Mouse (Mus musculus) frontal cortex, postnatal 25 days (tissue): ENCODE data around the gene Gm6904.
"Not testable (repeated sequence)": the region's sequence is repeated elsewhere in the genome, so short reads cannot be mapped to it uniquely, and the experiment has no call there.

Experiments used
- DNase-seq, 2 experiments: peaks; one replicate each; pipeline ENCODE4 v3.0.0; 2022; ENCODE audit warnings: low spot score in 2 of 2

The Gm6904 gene

DNA sequence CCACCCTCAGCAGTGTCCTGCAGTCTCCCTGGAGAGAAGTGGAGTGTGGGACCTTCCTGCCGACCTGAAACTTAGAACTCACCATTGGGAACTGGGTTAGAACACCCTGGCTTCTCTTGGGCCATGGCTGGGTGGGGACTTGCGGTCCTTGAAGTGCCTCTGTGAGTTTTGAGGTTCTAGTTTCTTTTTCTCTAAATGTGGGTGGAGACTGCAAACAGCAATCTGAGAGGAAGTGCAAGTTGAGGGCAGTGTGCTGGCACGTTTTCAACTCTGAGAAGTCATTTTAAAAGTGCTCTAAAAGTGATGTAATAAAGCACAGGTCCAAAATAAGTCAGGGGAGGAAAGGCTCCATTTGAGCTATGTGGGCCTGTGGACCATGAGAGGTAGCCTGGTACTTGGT, at the start of gene Gm6904:
Gene Gm6904, minus strand, starts transcription at position 161 of the 400 bp plus-strand sequence.
- no peak for DNase-seq

DNA sequence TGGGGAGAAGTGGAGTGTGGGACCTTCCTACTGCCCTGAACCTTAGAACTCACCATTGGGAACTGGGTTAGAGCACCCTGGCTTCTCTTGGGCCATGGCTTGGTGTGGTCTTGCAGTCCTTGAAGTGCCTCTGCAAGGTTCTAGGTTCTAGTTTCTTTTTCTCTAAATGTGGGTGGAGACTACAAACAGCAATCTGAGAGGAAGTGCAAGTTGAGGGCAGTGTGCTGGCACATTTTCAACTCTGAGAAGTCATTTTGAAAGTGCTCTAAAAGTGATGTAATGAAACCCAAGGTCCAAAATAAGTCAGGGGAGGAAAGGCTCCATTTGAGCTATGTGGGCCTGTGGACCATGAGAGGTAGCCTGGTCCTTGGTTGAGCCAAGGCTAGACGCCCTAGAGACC, 37.4 kb upstream of the Gm6904 start, which contains the start of gene Phf11a:
Gene Phf11a, minus strand, starts transcription at position 132 of the 400 bp plus-strand sequence.
- not testable (repeated sequence) for DNase-seq

DNA sequence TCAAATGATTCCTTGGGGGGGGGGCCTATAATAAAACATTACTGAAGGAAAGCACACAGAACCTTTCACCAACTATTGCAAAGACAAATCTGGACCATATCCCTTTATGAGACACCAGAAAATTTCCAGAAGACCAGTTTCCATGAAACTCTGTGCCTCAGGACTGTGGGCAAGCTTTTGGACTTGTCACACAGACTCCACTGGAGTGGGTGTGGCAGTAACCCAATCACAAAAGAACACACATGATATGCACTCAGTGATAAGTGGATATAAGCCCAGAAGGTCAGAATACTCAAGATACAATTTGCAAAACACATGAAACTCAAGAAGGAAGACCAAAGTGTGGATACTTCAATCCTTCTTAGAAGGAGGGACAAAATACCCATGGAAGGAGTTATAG, 31.8 kb upstream of the Gm6904 start:
- not testable (repeated sequence) for DNase-seq

DNA sequence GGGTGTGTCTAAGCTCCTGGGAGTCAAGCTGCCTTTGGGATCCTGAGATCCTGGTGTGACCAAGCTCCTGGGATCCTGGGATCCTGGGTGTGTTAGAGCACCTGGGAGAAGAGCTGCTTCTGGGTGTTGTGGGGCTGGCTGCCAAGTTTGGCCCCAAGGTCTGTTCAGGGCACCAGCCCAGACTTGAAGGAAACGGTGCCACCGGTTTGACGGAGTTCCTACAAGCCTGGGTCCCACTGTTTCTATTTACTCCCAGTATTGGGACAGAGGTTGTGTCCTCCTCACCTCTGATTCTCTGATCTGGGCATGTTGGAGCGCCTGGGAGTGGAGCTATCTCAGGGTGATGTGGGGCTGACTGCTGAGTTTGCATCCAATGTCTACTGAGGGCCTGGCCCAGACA, 14.9 kb upstream of the Gm6904 start:
- not testable (repeated sequence) for DNase-seq

DNA sequence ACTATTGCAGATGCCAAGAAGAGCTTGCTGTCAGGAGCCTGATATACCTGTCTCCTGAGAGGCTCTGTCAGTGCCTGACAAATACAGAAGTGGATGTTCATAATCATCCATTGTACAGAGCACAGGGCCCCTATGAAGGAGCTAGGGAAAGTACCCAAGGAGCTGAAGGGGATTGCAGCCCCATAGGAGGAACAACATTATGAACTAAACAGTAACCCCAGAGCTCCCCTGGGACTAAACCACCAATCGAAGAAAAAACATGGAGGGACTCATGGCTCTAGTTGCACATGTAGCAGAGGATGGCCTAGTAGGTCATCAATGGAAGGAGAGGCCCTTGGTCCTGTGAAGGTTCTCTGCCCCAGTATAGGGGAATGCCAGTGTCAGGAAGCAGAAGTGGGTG, 4.2 kb downstream of the Gm6904 start:
- DNase-seq, result not testable (repeated sequence)

DNA sequence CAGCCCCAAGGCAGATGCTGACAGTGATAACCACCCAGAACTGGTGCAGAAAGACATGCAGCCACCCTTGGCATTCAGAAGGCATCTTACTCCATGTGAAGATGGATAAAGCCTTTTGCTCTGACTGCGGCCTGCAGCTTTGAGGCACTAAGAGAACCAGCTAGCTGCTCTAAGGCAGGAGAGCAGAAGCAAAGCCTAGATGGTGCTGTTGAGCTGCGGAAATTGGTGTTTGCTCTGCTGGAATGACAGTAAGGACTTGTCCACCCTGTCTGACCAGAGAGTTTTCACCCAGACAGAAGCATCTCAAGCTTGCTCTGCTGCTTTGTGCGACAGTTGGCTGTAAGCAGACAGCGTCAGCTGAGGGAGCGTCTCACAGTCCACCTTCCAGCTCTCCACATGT, 9.7 kb downstream of the Gm6904 start:
- DNase-seq, result peak in 1 of 2 experiments; percentile 10

DNA sequence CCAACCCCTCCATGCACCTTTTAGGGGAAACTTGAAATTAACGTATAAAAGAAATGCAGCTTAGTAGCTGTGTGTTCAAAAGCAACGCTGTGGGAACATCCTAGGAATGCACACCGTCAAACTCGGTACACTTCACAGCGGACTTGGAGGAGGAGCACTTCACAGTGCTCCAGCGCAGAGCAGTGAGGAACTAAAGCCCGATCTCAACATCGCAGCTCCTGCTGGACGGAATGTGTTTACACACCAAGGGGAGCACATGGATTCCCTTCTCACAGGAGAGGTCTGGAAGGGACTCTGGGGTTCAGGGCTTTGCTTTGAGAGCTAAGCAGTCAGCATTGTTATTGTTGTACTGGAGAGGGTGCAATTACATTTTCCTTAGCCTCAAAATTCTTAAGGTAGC, 26.4 kb downstream of the Gm6904 start:
- DNase-seq, result no peak

DNA sequence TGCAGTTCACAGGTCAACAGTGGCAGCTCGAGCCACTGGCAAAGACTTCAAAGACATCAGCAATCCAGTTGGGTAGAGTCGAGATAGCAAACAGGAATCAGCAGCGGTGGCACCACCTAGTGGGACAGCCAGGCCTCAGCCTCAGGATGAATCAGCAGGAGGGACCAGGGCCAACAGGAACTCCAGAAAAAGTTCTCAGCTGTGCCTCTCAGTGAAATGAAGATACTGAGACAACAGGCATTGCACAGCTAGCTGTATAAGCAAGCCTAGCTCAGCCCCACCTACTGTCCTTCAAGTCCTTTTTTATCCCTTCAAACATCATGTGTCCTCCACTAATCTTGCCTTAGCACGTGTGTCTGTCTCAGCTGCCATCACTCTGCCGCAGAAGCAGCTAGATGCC, 28.0 kb downstream of the Gm6904 start:
- DNase-seq, result no peak

DNA sequence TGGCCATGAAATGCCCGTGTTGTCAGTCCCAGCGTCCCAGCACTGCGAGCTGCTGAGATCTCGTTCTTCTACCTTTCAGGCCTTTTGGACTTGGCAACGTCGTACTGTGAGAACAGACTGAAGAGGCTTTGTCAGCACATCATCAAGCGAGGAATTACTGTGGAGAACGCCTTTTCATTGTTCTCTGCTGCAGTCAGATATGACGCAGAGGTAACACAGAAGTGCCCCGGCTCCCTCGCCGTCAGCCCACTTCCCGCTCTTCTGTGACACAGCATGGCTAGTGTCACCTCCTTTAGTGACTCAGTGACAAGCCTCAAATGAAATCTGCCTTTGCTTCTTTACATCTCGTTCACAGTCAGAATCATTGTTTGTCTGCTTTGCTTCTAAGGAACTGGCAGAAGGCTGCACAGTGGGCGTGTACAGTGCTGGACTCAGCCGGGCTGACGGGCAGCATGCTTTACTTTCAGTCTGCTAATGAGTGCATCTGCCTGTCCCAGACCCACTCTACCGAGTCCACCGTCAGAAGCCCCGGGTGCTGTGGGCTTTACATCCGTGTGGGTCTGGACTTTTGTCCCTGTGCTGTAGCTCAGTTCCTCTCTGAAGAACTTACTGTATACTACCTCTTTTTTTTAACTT, 29.6 kb downstream of the Gm6904 start:
- DNase-seq, result no peak

DNA sequence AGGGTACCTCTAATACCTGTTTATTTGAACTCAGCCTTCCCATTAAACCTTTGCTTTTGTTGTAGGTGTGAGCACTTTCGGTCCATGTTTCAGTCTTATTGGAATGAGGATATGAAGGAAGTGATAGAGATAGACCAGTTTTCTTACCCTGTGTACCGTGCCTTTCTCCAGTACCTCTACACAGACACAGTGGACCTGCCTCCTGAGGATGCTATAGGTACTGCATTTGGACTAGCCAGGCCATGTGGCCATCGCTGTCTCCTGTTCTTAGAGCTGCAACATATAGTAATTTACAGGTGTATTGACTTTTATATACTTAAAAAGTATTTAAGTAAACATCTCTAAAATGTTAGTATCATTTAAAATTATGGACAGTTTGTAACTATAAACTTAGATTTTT, 30.2 kb downstream of the Gm6904 start:
- no peak for DNase-seq

DNA sequence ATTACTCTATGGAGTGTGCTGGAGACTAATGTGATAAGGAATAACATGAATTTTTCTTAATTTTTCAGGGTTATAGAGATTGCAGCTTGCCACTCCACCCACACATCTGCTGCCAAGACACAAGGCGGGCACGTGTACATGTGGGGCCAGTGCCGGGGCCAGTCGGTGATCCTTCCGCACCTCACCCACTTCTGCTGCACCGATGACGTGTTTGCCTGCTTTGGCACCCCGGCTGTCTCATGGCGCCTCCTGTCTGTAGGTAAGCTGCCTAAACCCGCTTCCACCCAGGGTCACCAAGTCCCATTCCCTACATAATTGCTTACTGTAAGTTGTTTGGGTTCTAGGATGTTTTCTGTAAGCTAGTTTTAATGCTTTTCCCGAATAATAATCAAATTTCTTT, 33.8 kb downstream of the Gm6904 start:
- DNase-seq, result no peak

DNA sequence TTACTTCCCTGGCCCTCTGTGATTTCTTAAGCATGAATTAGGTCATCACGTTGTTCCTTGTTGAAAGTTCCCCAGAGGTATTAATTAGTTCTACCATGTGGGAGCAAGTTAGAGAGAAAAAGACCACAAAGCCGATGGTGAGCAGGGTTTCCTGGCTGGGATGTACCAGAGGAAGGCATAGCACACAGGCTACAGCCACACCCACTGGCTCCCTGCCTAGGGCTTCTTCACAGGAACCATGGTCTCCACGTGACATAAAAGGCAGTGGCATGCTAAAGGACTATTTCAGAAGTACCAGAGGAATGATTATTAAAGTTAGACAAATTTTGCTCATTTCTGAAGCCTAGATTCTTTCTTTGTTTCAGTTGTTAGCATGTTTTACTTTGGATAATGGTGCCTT, 40.8 kb downstream of the Gm6904 start:
- no peak for DNase-seq

DNA sequence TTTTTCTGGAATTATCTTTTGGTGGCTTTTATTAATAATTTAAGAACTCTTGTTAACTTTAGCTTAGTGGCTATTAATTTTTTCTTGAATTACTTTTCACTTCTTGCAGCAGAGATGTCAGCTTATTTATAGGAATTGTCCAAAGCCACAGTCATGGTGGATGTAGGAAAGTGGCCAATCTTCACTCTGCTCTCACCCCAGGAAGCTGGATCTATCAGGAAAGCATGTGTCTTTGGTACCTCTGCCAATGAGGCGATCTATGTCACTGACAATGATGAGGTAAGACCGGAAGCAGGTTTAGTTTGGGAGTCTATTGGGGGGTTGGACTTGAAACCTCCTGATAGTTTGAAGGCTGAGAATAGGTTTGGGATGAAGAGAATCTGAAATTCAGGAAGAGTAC, 50.2 kb downstream of the Gm6904 start:
- no peak for DNase-seq

DNA sequence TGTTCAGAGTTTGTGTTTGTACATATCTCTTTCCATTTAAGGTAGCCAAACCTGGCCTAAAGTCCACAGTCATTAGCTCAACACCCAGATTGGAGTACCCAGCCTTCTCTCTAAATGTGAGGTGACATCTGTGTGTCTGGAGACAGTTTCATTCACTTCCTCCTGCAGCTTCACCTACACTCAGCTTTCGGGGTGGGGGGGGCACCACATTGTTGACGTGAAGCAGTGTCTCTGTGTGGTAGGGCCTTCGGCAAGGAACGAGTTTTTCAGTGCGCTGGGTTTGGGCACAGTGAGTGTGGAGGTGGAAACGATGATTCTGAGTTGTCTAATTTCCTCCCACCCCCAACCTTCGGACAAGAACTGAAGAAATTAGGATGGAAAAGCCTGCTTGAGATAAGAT, 51.0 kb downstream of the Gm6904 start:
- no peak for DNase-seq

DNA sequence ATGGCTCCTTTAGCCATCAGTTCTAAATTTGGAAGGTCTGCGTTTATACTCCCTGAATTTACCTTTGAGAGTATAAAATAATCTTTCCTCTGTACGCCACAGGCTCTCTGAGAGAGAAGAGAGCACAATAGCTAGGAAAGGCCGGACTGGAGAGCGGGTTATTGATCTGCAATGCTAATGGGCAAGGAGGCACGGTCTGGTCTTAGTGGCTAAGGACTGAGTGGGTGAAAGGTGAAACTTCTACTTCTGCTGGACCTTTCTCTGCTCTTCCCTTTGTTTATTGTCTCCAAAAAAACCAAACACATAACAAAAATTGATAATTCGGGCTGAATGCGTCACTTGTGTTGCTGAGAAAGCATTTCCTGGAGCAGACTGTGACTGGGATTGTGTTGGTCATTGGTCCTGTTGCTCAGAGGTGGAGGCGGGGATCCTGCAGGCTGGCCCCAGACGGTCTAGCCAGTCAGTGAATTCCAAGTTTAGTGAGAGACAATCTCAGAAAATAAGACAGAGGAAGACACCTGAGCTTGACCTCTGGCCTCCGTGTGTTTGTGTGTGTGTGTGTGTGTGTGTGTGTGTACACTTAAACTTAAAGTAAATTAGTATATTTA, 53.9 kb downstream of the Gm6904 start:
- DNase-seq, result no peak

DNA sequence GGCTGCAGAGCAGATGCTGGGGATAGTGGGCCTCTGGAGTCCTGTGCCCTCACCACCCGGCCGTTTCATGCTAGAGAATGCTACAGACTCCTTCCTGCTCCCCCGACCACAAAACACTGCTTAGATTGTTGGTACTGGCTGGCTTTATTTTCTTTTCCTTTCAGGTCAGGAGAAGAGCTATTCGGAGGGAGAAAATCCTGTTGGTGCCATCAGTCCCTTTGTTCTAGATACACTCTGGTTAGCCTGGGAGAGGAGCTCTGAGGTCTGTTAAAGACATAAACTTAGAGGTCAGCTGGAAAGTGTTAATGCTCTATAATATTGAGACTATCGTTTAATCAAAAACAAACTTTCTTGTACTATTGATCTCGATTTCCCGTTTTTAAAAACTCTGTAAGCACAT, 54.6 kb downstream of the Gm6904 start:
- DNase-seq, result no peak

DNA sequence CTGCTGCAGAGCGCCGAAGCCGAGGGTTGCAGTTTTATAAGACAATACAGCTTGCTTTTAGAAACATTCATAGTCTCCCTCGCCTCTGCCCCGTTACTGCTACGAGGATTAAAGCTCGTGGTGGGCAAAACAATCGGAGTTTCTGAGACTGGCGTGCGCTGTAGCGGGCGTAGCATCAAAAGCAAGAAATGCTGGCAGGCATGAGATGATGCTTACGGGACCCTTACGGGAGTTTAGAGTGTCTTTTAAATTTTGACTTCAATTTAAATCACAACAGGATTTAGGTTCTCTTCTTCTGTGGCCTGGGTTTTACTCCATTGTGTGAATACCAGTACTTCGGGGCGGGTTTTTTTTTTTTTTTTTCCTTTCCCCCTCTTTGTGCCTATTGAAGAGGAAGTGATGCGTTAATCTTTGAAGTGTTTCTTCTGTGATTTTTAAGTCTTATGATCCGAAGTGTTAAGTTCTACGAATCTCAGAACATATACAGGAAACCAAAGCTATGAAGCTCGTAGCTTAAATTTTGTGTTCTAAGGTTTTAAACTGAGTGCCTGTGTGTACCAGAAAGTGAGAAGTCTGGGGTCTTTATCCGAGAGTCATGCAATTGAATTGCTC, 58.3 kb downstream of the Gm6904 start:
- DNase-seq, result no peak

DNA sequence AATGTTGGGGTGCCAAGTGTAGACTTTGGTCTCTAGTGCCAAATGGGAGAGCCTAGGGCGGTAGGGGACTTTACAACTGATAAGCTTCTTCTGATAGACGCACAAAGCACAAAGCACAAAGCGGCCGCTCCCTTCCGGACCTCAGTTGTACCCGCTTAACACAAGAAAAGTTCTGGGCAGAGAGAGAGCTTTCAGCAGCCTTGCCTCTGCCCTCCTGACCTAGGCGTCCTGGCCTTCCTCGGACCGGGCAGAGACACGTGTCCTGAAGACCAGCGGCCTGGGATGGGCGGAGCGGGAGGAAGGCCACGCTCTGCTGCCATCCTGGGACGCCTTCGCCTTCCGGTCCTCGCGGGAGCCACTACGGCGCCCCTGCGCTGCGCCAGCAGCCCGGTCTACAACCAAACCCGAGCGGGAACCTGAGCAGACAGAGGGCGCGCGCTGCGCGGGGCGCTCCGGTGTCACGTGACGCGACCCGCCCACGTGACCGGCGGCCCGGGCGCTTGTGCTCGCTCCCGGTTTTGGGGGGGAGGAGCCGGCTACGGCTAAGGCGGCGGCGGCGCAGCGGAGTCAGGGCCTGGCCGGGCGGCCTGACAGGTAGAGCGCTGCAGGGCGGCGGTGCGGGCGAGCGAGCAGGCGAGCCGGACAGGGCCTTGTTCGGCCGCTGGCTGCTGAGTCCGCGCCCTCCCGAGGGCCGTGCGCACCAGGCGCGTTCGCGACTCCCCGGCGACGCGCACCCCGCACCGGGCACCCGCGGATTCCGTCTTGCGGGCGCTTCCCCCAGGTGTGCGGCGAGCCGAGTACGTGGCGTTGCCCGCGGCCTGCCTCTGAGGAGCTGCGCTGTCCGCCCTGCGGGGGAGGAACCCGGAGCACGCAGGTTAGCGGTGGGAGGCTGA, 59.1 kb downstream of the Gm6904 start, which contains the start of gene Rcbtb1:
Gene Rcbtb1, plus strand, starts transcription at position 499 of the 893 bp plus-strand sequence.
- DNase-seq, result peak; percentile 82 to 87
